Mouse (Mus musculus) NIH3T3 (cell line): ENCODE results near the gene Sctr.

Experiments
- DNase-seq: peaks from one replicate; pipeline ENCODE4 v3.0.0-alpha.2; 2012; ENCODE audit warnings: low read depth

Sctr gene

GRCm38 (mm10) chr1:120069120-120069519, 62.4 kb downstream of the Sctr start:
- no peak for DNase-seq

GRCm38 (mm10) chr1:120070168-120070567, 63.5 kb downstream of the Sctr start:
- DNase-seq, result no peak

- no peak for DNase-seq
These were observed 64.4 kb downstream of the Sctr start for GRCm38 (mm10) chr1:120071133-120071532.

GRCm38 (mm10) chr1:120072900-120073299, 66.2 kb downstream of the Sctr start:
- peak; percentile 25 for DNase-seq

GRCm38 (mm10) chr1:120073519-120074306, 67.0 kb downstream of the Sctr start, which contains the start of gene Tmem37:
Gene Tmem37 (minus strand): TSS chr1:120074074.
- peak; percentile 69 for DNase-seq

- DNase-seq, result peak; percentile 19
These were observed 67.6 kb downstream of the Sctr start for GRCm38 (mm10) chr1:120074307-120074702.

GRCm38 (mm10) chr1:120074931-120075330, 68.2 kb downstream of the Sctr start:
- no peak for DNase-seq

- DNase-seq, result no peak
These were observed 68.8 kb downstream of the Sctr start for GRCm38 (mm10) chr1:120075507-120075906.

- no peak for DNase-seq
These were observed 71.2 kb downstream of the Sctr start for GRCm38 (mm10) chr1:120077746-120078410.

GRCm38 (mm10) chr1:120080632-120081031, 73.9 kb downstream of the Sctr start:
- peak; percentile 30 for DNase-seq

- peak; percentile 37 for DNase-seq
These were observed 76.4 kb downstream of the Sctr start for GRCm38 (mm10) chr1:120082957-120083585.

- DNase-seq, result no peak
These were observed 77.3 kb downstream of the Sctr start for GRCm38 (mm10) chr1:120083921-120084517.

- DNase-seq, result no peak
These were observed 79.0 kb downstream of the Sctr start for GRCm38 (mm10) chr1:120085696-120086095.

- no peak for DNase-seq
These were observed 80.0 kb downstream of the Sctr start for GRCm38 (mm10) chr1:120086644-120087043.

- no peak for DNase-seq
These were observed 82.5 kb downstream of the Sctr start for GRCm38 (mm10) chr1:120089180-120089579.

GRCm38 (mm10) chr1:120090880-120091570, 84.3 kb downstream of the Sctr start:
- no peak for DNase-seq

GRCm38 (mm10) chr1:120093482-120094134, 86.9 kb downstream of the Sctr start:
- peak; percentile 95 for DNase-seq

- no peak for DNase-seq
These were observed 88.2 kb downstream of the Sctr start for GRCm38 (mm10) chr1:120094920-120095319.

GRCm38 (mm10) chr1:120098327-120098726, 91.6 kb downstream of the Sctr start:
- DNase-seq, result peak; percentile 88

- peak; percentile 59 for DNase-seq
These were observed 92.8 kb downstream of the Sctr start for GRCm38 (mm10) chr1:120099483-120099882.
